Mouse (Mus musculus) megakaryocyte-erythroid progenitor cell, adult 5-6 weeks (primary cell): ENCODE results near the gene Zdhhc20. TPM values are rescaled to one million over a fixed set of nuclear protein-coding genes. Genes with fewer than 3 reads are reported as not detected.
"Not testable (repeated sequence)": the region's sequence is repeated elsewhere in the genome, so short reads cannot be mapped to it uniquely, and the experiment has no call there.

Experiments used
- ATAC-seq: replicated peaks from 2 replicates; pipeline ENCODE4 v1.8.0; 2016; ENCODE audit warnings: mild to moderate bottlenecking, inconsistent platforms; ENCODE audit not compliant: severe bottlenecking, poor library complexity, low FRiP score, low TSS enrichment
- total RNA-seq, 2 experiments: library from RNA; stranded (forward) in 1 of 2; stranded (reverse) in 1 of 2; fragments of 200-1000, 215-1000 nt in 1 of 2; fragments of >200 nt in 1 of 2; fragmentation: Nextera tagmentation in 1 of 2; gene quantifications; 2 replicates each; pipeline ENCODE4 v1.2.3; 2014 to 2017

Gene Zdhhc20
- total RNA-seq, 2 experiments from 2014 or later = 15.2 to 16.8 TPM

- not testable (repeated sequence) for ATAC-seq
Measured at GRCm38 (mm10) chr14:57848061-57848460, 42.0 kb downstream of the Zdhhc20 start.

GRCm38 (mm10) chr14:57844535-57844934 is 45.5 kb downstream of the Zdhhc20 start:
- ATAC-seq = no peak

- peak; percentile 98 for ATAC-seq
Measured at GRCm38 (mm10) chr14:57835157-57835556, 54.9 kb downstream of the Zdhhc20 start.

GRCm38 (mm10) chr14:57833526-57833925 is 56.5 kb downstream of the Zdhhc20 start:
- no peak for ATAC-seq

GRCm38 (mm10) chr14:57827284-57827683 is 62.8 kb downstream of the Zdhhc20 start:
- no peak for ATAC-seq

GRCm38 (mm10) chr14:57825788-57826751 is 64.0 kb downstream of the Zdhhc20 start, which contains the start of the genes Ska3 and Mrpl57:
Gene Ska3 (minus strand): TSS chr14:57826185.
Gene Mrpl57 (plus strand): TSS chr14:57826234.
- peak; percentile 90 for ATAC-seq

GRCm38 (mm10) chr14:57820839-57821238 is 69.2 kb downstream of the Zdhhc20 start:
- no peak for ATAC-seq

- ATAC-seq = no peak
Measured at GRCm38 (mm10) chr14:57811844-57812243, 78.2 kb downstream of the Zdhhc20 start.

- ATAC-seq = no peak
Measured at GRCm38 (mm10) chr14:57810886-57811285, 79.2 kb downstream of the Zdhhc20 start.

GRCm38 (mm10) chr14:57808558-57808957 is 81.5 kb downstream of the Zdhhc20 start:
- ATAC-seq = peak; percentile 85

GRCm38 (mm10) chr14:57803731-57804130 is 86.3 kb downstream of the Zdhhc20 start:
- ATAC-seq = no peak

GRCm38 (mm10) chr14:57797991-57798931 is 91.8 kb downstream of the Zdhhc20 start, which contains the start of gene Sap18:
Gene Sap18 (plus strand): TSS chr14:57798180.
- peak; percentile 99 for ATAC-seq

GRCm38 (mm10) chr14:57797551-57797950 is 92.5 kb downstream of the Zdhhc20 start:
- ATAC-seq = peak; percentile 16

- ATAC-seq = no peak
Measured at GRCm38 (mm10) chr14:57791171-57791570, 98.9 kb downstream of the Zdhhc20 start.

- no peak for ATAC-seq
Measured at GRCm38 (mm10) chr14:57789759-57790158, 100.3 kb downstream of the Zdhhc20 start.

- ATAC-seq = no peak
Measured at GRCm38 (mm10) chr14:57789311-57789710, 100.8 kb downstream of the Zdhhc20 start.

- ATAC-seq = no peak
Measured at GRCm38 (mm10) chr14:57787406-57787805, 102.7 kb downstream of the Zdhhc20 start.
